Mouse (Mus musculus) liver, postnatal 0 days (tissue): ENCODE data around the gene Pakap. TPM values are rescaled to one million over a fixed set of nuclear protein-coding genes. Genes with fewer than 3 reads are reported as not detected.
A peak's percentile ranks its signal among the peaks of the same experiment; 100 is the strongest.

Experiments used
- ATAC-seq: fragments of 200-750 bp; cut with Nextera tagmentation; 2 replicates; pipeline ENCODE4 v1.8.0; 2017; ENCODE audit warnings: mild to moderate bottlenecking, moderate library complexity
- DNase-seq: peaks from one replicate; pipeline ENCODE4 v3.0.0-alpha.2; 2016
- H3K27ac ChIP-seq: fragments of 300-500 bp; sonication (generic); 2 replicates; pipeline ENCODE4 v1.5.1; 2014; ENCODE audit warnings: antibody characterized with exemption, moderate library complexity, mild to moderate bottlenecking, low read depth
- H3K27me3 ChIP-seq: fragments of 300-500 bp; sonication (generic); 2 replicates; pipeline ENCODE4 v1.6.1; 2014; ENCODE audit warnings: low read length, control low read depth, mixed read lengths; ENCODE audit not compliant: insufficient read depth
- H3K36me3 ChIP-seq: fragments of 300-500 bp; sonication (generic); replicated peaks from 2 replicates; pipeline ENCODE4 v1.6.1; 2014; ENCODE audit warnings: mild to moderate bottlenecking, control low read depth, low read length, moderate library complexity, mixed read lengths; ENCODE audit not compliant: insufficient read depth
- H3K4me1 ChIP-seq: fragments of 300-500 bp; sonication (generic); 2 replicates; pipeline ENCODE4 v1.6.1; 2014; ENCODE audit warnings: antibody characterized with exemption, mild to moderate bottlenecking, control low read depth; ENCODE audit not compliant: insufficient read depth
- H3K4me2 ChIP-seq: fragments of 300-500 bp; sonication (generic); 2 replicates; pipeline ENCODE4 v1.6.1; 2014; ENCODE audit warnings: low read depth, mild to moderate bottlenecking, low read length, moderate library complexity, mixed read lengths
- H3K4me3 ChIP-seq: fragments of 300-500 bp; sonication (generic); 2 replicates; pipeline ENCODE4 v1.5.1; 2014; ENCODE audit warnings: low read depth, low read length
- H3K9ac ChIP-seq: fragments of 300-500 bp; sonication (generic); replicated peaks from 2 replicates; pipeline ENCODE4 v1.6.1; 2014; ENCODE audit warnings: mild to moderate bottlenecking, moderate library complexity
- H3K9me3 ChIP-seq: fragments of 300-500 bp; sonication (generic); 2 replicates; pipeline ENCODE4 v1.6.1; 2016; ENCODE audit warnings: mild to moderate bottlenecking, control low read depth, low read length, mixed read lengths
- CTCF ChIP-seq: sonication (generic); IDR thresholded peaks from 2 replicates; pipeline ENCODE4 v1.5.1; 2016; ENCODE audit warnings: antibody characterized with exemption, low read depth
- EP300 ChIP-seq: IDR thresholded peaks from 2 replicates; pipeline ENCODE4 v1.6.1; 2016; ENCODE audit warnings: antibody characterized with exemption, low read depth, mild to moderate bottlenecking
- WGBS: fragments of 180-500 bp; shearing (Covaris S2); extraction: QIAGEN DNeasy Blood & Tissue Kit; methylation state at CpG from one replicate; pipeline ENCODE4 v1.1.7; 2014; ENCODE audit not compliant: insufficient replicate concordance; 5-methylcytosine and 5-hydroxymethylcytosine counted together
- polyA plus RNA-seq: library from polyadenylated mRNA; unstranded; fragments of >200 nt; fragmentation: Nextera tagmentation; extraction: Ambion mirVana; gene quantifications from 2 replicates; pipeline ENCODE4 v1.2.1, GENCODE M21; 2015

The Pakap gene
- polyA plus RNA-seq, 1 experiment from 2014 or later = 0.79 TPM

DNA sequence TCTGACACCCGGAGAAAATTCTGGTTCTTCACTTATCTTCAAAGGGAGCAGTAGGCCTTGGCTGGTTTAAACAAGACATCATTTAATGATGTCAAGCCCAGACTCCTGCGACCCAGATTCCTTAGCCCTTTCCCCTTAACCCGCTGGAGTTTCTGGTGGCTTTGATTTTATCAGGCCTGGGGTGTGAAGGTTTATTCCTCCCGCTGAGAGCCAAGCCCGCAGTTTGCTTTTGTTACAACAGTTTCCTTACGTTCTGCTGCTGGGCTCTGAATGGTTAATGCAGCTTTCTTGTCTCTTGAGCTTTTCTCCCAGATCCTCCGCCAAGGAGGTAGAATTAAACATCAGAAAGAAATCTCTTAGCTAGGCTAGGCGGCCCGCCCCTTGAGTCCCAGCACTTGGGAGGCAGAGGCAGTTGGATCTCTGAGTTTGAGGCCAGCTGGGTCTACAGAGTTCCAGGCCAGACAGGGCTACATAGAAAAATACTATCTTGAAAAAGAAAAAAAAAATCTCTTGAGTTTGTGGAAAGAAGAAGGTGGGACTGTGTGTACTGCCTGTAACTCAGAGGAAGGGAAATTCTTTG, 284.6 kb downstream of the Pakap start:
- Histone ChIP-seq H3K36me3 (0 out of 2 replicates have a peak, but pooled peaks cover 2% of the 10 kb centered on the region), H3K9ac (no peak overlapping the region), H3K9me3 (no peaks in the 10 kb centered on the region), H3K27me3 (no peaks in the 10 kb centered on the region), H3K4me1 (no peaks in the 10 kb centered on the region), H3K4me3 (no peak overlapping the region), H3K4me2 (no peak overlapping the region), H3K27ac (no peak overlapping the region)
- DNase-seq (no peak), ATAC-seq (no peak)
- no peak for TF ChIP-seq CTCF
- TF ChIP-seq EP300 = no peak
- 63% methylated on average over 9 of the region's 9 CpGs for WGBS

GRCm38 (mm10) chr4:57854181-57854580, 286.2 kb downstream of the Pakap start:
- TF ChIP-seq EP300 (no peak), CTCF (no peak)
- WGBS = 77% methylated on average over 6 of the region's 6 CpGs
- no peak for ATAC-seq

GRCm38 (mm10) chr4:57855281-57855941, 287.4 kb downstream of the Pakap start:
- Histone ChIP-seq H3K36me3 (0 out of 2 replicates have a peak, but pooled peaks cover 2% of the 10 kb centered on the region), H3K4me1 (no peaks in the 10 kb centered on the region), H3K4me3 (no peak overlapping the region), H3K27ac (no peak overlapping the region), H3K4me2 (no peak overlapping the region), H3K9ac (no peak overlapping the region), H3K9me3 (no peaks in the 10 kb centered on the region), H3K27me3 (no peaks in the 10 kb centered on the region)
- no peak for DNase-seq
- no peak for ATAC-seq
- 77% methylated on average over 18 of the region's 18 CpGs for WGBS
- no peak for TF ChIP-seq CTCF
- TF ChIP-seq EP300 = no peak

More at GRCm38 (mm10) chr4:57854181-57854580, 286.2 kb downstream of the Pakap start:
- Histone ChIP-seq H3K4me3 (no peak overlapping the region), H3K27me3 (no peaks in the 10 kb centered on the region), H3K9ac (no peak overlapping the region), H3K4me2 (no peak overlapping the region), H3K27ac (no peak overlapping the region), H3K4me1 (no peaks in the 10 kb centered on the region), H3K9me3 (no peaks in the 10 kb centered on the region), H3K36me3 (0 out of 2 replicates have a peak, but pooled peaks cover 2% of the 10 kb centered on the region)
- no peak for DNase-seq

DNA sequence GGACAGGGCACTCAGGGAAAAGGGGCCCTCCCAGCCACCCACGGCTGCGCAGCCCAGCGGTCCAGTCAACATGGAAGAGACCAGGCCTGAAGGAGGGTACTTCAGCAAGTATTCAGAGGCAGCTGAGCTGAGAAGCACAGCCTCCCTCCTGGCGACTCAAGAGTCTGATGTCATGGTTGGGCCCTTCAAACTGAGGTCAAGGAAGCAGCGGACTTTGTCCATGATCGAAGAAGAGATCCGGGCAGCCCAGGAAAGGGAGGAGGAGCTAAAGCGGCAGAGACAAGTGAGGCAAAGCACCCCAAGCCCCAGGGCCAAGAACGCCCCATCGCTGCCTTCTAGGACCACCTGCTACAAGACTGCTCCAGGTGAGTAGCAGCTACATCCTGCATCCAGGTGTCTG, 288.7 kb downstream of the Pakap start:
- Histone ChIP-seq H3K4me2 (no peak overlapping the region), H3K27ac (no peak overlapping the region), H3K4me1 (no peaks in the 10 kb centered on the region), H3K4me3 (no peak overlapping the region), H3K9me3 (no peaks in the 10 kb centered on the region), H3K27me3 (no peaks in the 10 kb centered on the region), H3K36me3 (0 out of 2 replicates have a peak, but pooled peaks cover 2% of the 10 kb centered on the region), H3K9ac (no peak overlapping the region)
- DNase-seq (no peak), ATAC-seq (no peak)
- TF ChIP-seq EP300 (no peak), CTCF (no peak)
- WGBS = 87% methylated on average over 10 of the region's 10 CpGs

- ATAC-seq (no peak), DNase-seq (no peak)
- Histone ChIP-seq H3K36me3 (0 out of 2 replicates have a peak, but pooled peaks cover 2% of the 10 kb centered on the region), H3K27ac (no peak overlapping the region), H3K4me1 (peaks cover 2% of the 10 kb centered on the region; the same call in 1 of the 2 replicates), H3K9ac (no peak overlapping the region), H3K9me3 (no peaks in the 10 kb centered on the region), H3K4me2 (no peak overlapping the region), H3K27me3 (no peaks in the 10 kb centered on the region), H3K4me3 (no peak overlapping the region)
- 56% methylated on average over 6 of the region's 6 CpGs for WGBS
- TF ChIP-seq EP300 (no peak), CTCF (0 out of 2 replicates have a peak, but pooled peaks have one; percentile 14)
Measured at GRCm38 (mm10) chr4:57860204-57860611, 292.2 kb downstream of the Pakap start.

GRCm38 (mm10) chr4:57861166-57861565, 293.2 kb downstream of the Pakap start:
- no peaks in the 10 kb centered on the region for H3K9me3 ChIP-seq
- ATAC-seq (no peak), DNase-seq (no peak)
- 64% methylated on average over 6 of the region's 6 CpGs for WGBS
- no peak overlapping the region for H3K4me2 ChIP-seq
- no peak overlapping the region for H3K9ac ChIP-seq
- H3K4me3 ChIP-seq = no peak overlapping the region
- peaks cover 2% of the 10 kb centered on the region; the same call in 1 of the 2 replicates for H3K4me1 ChIP-seq
- H3K27me3 ChIP-seq = no peaks in the 10 kb centered on the region
- H3K27ac ChIP-seq = no peak overlapping the region
- no peak for TF ChIP-seq CTCF
- TF ChIP-seq EP300 = no peak
- no peaks in the 10 kb centered on the region for H3K36me3 ChIP-seq
